Mouse (Mus musculus) heart, adult 2 months (tissue): Measurements from ENCODE around the gene Gm49325.

Source experiments
- CTCF ChIP-seq: fragments of 200-600 bp; IDR thresholded peaks from 2 replicates; pipeline ENCODE4 v1.8.1; 2022; ENCODE audit warnings: antibody characterized with exemption, mild to moderate bottlenecking, moderate library complexity
- EP300 ChIP-seq: fragments of 200-500 bp; IDR thresholded peaks from 2 replicates; pipeline ENCODE4 v1.6.1; 2011; ENCODE audit warnings: low read depth, low read length, control low read depth; ENCODE audit not compliant: insufficient read depth
- POLR2A ChIP-seq: fragments of 200-500 bp; IDR thresholded peaks from 2 replicates; pipeline ENCODE4 v1.6.1; 2011; ENCODE audit warnings: mild to moderate bottlenecking, low read depth, low read length, control low read depth; ENCODE audit not compliant: insufficient read depth

DNA sequence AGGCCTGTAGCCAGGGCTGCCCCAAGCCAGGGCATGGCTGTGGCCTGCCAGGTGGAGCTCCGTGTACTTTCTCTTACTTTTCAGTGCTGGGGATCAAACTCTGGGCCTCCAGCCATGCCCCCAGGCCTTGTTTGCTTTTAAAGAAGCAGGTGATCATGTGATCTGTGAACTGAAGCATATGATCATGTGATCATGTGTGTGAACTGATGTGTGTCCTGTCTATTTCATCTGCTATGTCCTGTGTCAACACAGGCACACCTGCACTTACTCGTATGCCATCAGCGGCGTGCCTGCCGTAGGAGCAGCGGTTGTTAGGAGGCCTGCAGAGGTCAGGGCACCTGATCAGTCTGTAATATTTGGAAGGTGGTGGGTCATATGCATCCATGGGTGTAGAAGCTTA, 28.0 kb downstream of the Gm49325 start:
- TF ChIP-seq POLR2A: no peak
- TF ChIP-seq EP300: no peak
- no peak for TF ChIP-seq CTCF
